Comparison of ENCODE assay signal across 7 mouse cellular contexts in genomic region chr5:41708051-41708630, GRCm38 (mm10). TPM values are rescaled to one million over a fixed set of nuclear protein-coding genes. Genes with fewer than 3 reads are reported as not detected.
DNase-seq lines count a peak whose midpoint lies in the region; ATAC-seq and TF ChIP-seq lines count a peak whose summit lies in the region.

Gene Rab28 (minus strand): TSS chr5:41708157.

- H3K27ac ChIP-seq in embryonic facial prominence, embryonic 10.5 days (replicated peaks): peak within 1 kb of the TSS; percentile 94
- peak within 1 kb of the TSS; percentile 88 for H3K27ac ChIP-seq in intestine, postnatal 0 days (ENCODE audit: low read depth, low read length)
- H3K27ac ChIP-seq in midbrain, embryonic 12.5 days (replicated peaks): peak within 1 kb of the TSS; percentile 91
- peak within 1 kb of the TSS; percentile 57 for H3K27ac ChIP-seq in small intestine, adult 2 months (ENCODE audit: insufficient read depth, low read depth, low read length)

- TF ChIP-seq CTCF in intestine, postnatal 0 days (IDR thresholded peaks at IDR 0.05; ENCODE audit: low read depth): no peak
- TF ChIP-seq CTCF in small intestine, adult 2 months (IDR thresholded peaks at IDR 0.05; ENCODE audit: extremely low read depth, insufficient read length, insufficient replicate concordance, low read depth, low read length): no peak

- peak; percentile 98 for DNase-seq in adrenal gland, postnatal 10 days
- peak; percentile 96 for DNase-seq in embryonic facial prominence, embryonic 10.5 days (ENCODE audit: low spot score)
- DNase-seq in gonadal fat pad, adult 2 months (ENCODE audit: low read depth): peak; percentile 68
- peak; percentile 97 for DNase-seq in left cerebral cortex, postnatal 4 days

- intact Hi-C loops in left cerebral cortex, postnatal 4 days (cut with DNase I): no loop called here

- under 1% methylated on average over 34 of the region's 34 CpGs for WGBS in embryonic facial prominence, embryonic 10.5 days
- WGBS in intestine, postnatal 0 days: under 1% methylated on average over 34 of the region's 34 CpGs
- 0% methylated on average over 32 of the region's 34 CpGs for WGBS in midbrain, embryonic 12.5 days
- 1% methylated on average over 34 of the region's 34 CpGs for WGBS in small intestine, adult 2 months

- H3K27me3 ChIP-seq in embryonic facial prominence, embryonic 10.5 days (replicated peaks; ENCODE audit: low read depth, poor library complexity, severe bottlenecking): no peaks in the 10 kb centered on the region
- no peaks in the 10 kb centered on the region for H3K27me3 ChIP-seq in intestine, postnatal 0 days (replicated peaks; ENCODE audit: control insufficient read depth, insufficient read depth, low read length)
- H3K27me3 ChIP-seq in midbrain, embryonic 12.5 days: no peaks in the 10 kb centered on the region
- H3K27me3 ChIP-seq in small intestine, adult 2 months (ENCODE audit: control insufficient read depth, insufficient read depth, low read length): no peaks in the 10 kb centered on the region

- H3K4me2 ChIP-seq in intestine, postnatal 0 days (replicated peaks; ENCODE audit: low read depth): peak within 1 kb of the TSS; percentile 94
- peak within 1 kb of the TSS; percentile 97 for H3K4me2 ChIP-seq in midbrain, embryonic 12.5 days (replicated peaks)

- ATAC-seq in intestine, postnatal 0 days: peak; percentile 99
- peak; percentile 95 for ATAC-seq in midbrain, embryonic 12.5 days (ENCODE audit: low FRiP score, low read depth)

- H3K9ac ChIP-seq in intestine, postnatal 0 days (ENCODE audit: low read depth, low read length): peak within 1 kb of the TSS; percentile 84
- H3K9ac ChIP-seq in midbrain, embryonic 12.5 days (replicated peaks): peak within 1 kb of the TSS; percentile 92

- peak within 1 kb of the TSS; percentile 95 for H3K4me3 ChIP-seq in embryonic facial prominence, embryonic 10.5 days
- peak within 1 kb of the TSS; percentile 98 for H3K4me3 ChIP-seq in intestine, postnatal 0 days (ENCODE audit: low read depth, low read length)
- peak within 1 kb of the TSS; percentile 94 for H3K4me3 ChIP-seq in midbrain, embryonic 12.5 days
- peak within 1 kb of the TSS; percentile 97 for H3K4me3 ChIP-seq in small intestine, adult 2 months (ENCODE audit: low read depth, low read length)

- H3K9me3 ChIP-seq in embryonic facial prominence, embryonic 10.5 days: no peaks in the 10 kb centered on the region
- H3K9me3 ChIP-seq in intestine, postnatal 0 days (ENCODE audit: control insufficient read depth): no peaks in the 10 kb centered on the region
- H3K9me3 ChIP-seq in midbrain, embryonic 12.5 days: no peaks in the 10 kb centered on the region

- peak; percentile 49; the same call in 1 of the 2 replicates for TF ChIP-seq POLR2A in small intestine, adult 2 months (IDR thresholded peaks at IDR 0.05; ENCODE audit: low read depth, low read length)

- peaks cover 13% of the 10 kb centered on the region for H3K4me1 ChIP-seq in embryonic facial prominence, embryonic 10.5 days
- H3K4me1 ChIP-seq in intestine, postnatal 0 days (replicated peaks; ENCODE audit: control insufficient read depth, insufficient read depth, low read length): no peaks in the 10 kb centered on the region
- peaks cover 13% of the 10 kb centered on the region; the same call in 1 of the 2 replicates for H3K4me1 ChIP-seq in midbrain, embryonic 12.5 days
- H3K4me1 ChIP-seq in small intestine, adult 2 months (ENCODE audit: control insufficient read depth, insufficient read depth, insufficient read length, low read length): no peaks in the 10 kb centered on the region

- no peaks in the 10 kb centered on the region for H3K36me3 ChIP-seq in embryonic facial prominence, embryonic 10.5 days (replicated peaks)
- H3K36me3 ChIP-seq in intestine, postnatal 0 days (ENCODE audit: control insufficient read depth, insufficient read depth): no peaks in the 10 kb centered on the region
- no peaks in the 10 kb centered on the region for H3K36me3 ChIP-seq in midbrain, embryonic 12.5 days
- H3K36me3 ChIP-seq in small intestine, adult 2 months (ENCODE audit: control insufficient read depth, insufficient read depth, low read length): no peaks in the 10 kb centered on the region

RNA-seq across cellular contexts. Expression of gene Rab28, which starts in this region (rescaled TPM):
- 10 to 100 TPM; 44.6 to 52.7 TPM for total RNA-seq in adrenal gland, postnatal 10 days (2021)
- polyA plus RNA-seq in embryonic facial prominence, embryonic 10.5 days (2016; fragmentation: Nextera tagmentation; extraction: Ambion mirVana): 66.5 and 67.6 TPM in 2 replicates
- 25.6 and 27.2 TPM in 2 replicates for polyA plus RNA-seq in gonadal fat pad, adult 2 months (2012; rRNA removed)
- 40.8 and 43.4 TPM in 2 replicates for polyA plus RNA-seq in intestine, postnatal 0 days (2015; fragmentation: Nextera tagmentation; extraction: Ambion mirVana)
- 10 to 100 TPM; 40.2 to 42.3 TPM for total RNA-seq in left cerebral cortex, postnatal 4 days (2021)
- 88.9 and 94.4 TPM in 2 replicates for polyA plus RNA-seq in midbrain, embryonic 12.5 days (2016; fragmentation: Nextera tagmentation; extraction: Ambion mirVana)
- polyA plus RNA-seq in small intestine, adult 2 months (2012; rRNA removed): 8.1 and 18.3 TPM in 2 replicates

Comparison
In these comparisons a context has a peak if more than half of its experiments do, and no peak if none do; other contexts are left out.
1. Peak in every context shown above with its lines: DNase-seq, ATAC-seq, H3K4me3 ChIP-seq and H3K27ac ChIP-seq.